Mouse (Mus musculus) megakaryocyte-erythroid progenitor cell, adult 5-6 weeks (primary cell): ENCODE measurements around the gene Appl2. TPM values are rescaled to one million over a fixed set of nuclear protein-coding genes. Genes with fewer than 3 reads are reported as not detected.
A peak's percentile ranks its signal among the peaks of the same experiment; 100 is the strongest.

Experiments
- ATAC-seq: replicated peaks from 2 replicates; pipeline ENCODE4 v1.8.0; 2016; ENCODE audit warnings: mild to moderate bottlenecking, inconsistent platforms; ENCODE audit not compliant: severe bottlenecking, poor library complexity, low FRiP score, low TSS enrichment
- total RNA-seq, 2 experiments: library from RNA; stranded (forward) in 1 of 2; stranded (reverse) in 1 of 2; fragments of 200-1000, 215-1000 nt in 1 of 2; fragments of >200 nt in 1 of 2; fragmentation: Nextera tagmentation in 1 of 2; gene quantifications; 2 replicates each; pipeline ENCODE4 v1.2.3; 2014 to 2017

Appl2 gene
- total RNA-seq, 2 experiments from 2014 or later, result 5.4 TPM; not detected in 1

- ATAC-seq, result no peak
Observed at GRCm38 (mm10) chr10:83634461-83634860, 14.1 kb downstream of the Appl2 start.

DNA sequence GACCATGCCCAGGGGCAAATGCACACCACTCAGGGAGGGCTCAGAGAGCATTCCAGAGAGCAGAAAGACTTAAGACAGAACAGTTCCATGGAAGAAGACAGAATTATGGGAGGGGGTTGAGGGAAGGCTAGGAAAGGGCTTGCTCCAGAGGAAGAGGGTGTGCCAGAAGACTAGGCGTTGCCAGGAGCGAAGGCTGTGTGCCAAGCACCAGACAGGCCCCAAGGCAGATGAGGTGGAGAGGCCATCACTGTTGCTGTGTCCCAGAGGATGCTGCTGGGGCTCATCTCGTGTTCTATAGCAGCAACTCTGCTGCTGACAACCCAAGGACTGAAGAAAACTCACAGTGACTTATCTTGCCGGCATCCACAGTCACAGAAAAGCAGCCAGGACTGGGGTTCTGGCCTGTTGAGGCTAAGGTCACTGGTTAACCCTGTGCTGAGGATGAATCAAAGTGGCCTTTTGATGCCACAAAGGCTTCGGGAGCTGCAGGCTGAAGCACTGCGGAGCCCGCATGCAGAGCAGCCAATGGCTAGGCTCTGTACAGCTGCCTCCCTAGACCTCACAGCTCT, 15.6 kb downstream of the Appl2 start:
- no peak for ATAC-seq

- ATAC-seq, result no peak
Observed at GRCm38 (mm10) chr10:83631775-83632174, 16.8 kb downstream of the Appl2 start.

GRCm38 (mm10) chr10:83630899-83631298, 17.6 kb downstream of the Appl2 start:
- no peak for ATAC-seq

DNA sequence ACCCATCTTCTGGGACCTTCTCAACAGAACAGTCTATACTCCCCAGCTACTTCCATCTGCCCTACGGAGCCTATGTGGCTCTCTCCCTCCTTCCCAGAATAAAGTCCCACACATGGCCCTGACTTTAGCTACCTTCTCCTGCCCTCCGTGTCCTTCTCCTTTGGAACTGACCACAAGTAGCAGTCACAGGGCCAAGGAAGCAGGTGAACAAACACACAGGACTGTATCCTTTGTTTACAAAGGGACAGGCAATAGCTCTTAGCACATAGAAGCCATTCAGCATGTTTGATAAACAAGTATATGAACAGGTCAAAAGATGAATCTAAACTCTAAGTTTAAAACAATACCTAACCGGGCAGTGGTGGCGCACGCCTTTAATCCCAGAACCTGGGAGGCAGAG, 18.7 kb downstream of the Appl2 start:
- no peak for ATAC-seq

- no peak for ATAC-seq
Observed at GRCm38 (mm10) chr10:83629190-83629781, 19.3 kb downstream of the Appl2 start.

GRCm38 (mm10) chr10:83628241-83628640, 20.3 kb downstream of the Appl2 start:
- no peak for ATAC-seq

GRCm38 (mm10) chr10:83627113-83627687, 21.3 kb downstream of the Appl2 start:
- ATAC-seq, result no peak

DNA sequence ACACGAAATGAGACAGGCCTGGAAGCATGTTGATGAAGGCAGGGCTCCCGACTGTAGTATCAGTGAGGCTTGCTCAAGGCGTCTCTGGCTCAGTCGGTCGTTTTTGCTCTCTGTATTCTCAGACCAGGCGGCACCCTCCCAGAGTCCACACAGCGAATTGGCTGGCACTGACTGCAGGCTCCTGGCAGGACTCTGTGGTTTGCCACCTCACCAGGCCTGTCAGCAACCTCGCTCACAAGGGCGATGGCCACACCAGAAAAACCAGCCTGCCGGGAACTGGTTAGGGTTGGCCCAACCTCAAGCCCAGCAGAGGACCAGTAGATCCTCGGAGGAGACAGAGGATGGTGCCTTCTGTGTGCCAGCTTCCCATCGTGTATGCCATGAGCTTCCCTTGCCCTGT, 23.7 kb downstream of the Appl2 start:
- ATAC-seq, result no peak

- ATAC-seq, result no peak
Observed at GRCm38 (mm10) chr10:83624065-83624464, 24.5 kb downstream of the Appl2 start.

GRCm38 (mm10) chr10:83620350-83621055, 28.0 kb downstream of the Appl2 start:
- ATAC-seq, result no peak

- no peak for ATAC-seq
Observed at GRCm38 (mm10) chr10:83618819-83619440, 29.6 kb downstream of the Appl2 start.

DNA sequence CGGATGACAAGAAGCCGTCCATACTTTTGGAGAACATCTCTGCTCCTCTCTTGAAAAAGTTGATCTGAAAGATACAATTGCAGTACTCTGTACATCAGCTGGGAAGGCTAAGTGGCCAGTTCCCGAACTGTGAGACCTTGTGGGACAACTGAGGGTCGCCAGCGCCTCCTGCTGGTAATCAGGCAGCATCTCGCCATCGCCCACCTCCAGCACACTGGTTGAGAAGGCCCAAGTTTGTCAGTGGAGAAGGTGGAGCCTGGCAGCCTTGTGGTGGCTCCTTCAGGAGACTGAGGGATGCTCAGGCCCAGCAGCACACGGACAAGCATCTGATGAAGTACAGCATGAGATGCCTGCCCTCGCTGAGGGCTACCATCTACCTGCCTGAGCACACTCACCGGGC, 31.2 kb downstream of the Appl2 start:
- peak; percentile 69 for ATAC-seq

GRCm38 (mm10) chr10:83612648-83613215, 35.8 kb downstream of the Appl2 start:
- ATAC-seq, result no peak

- no peak for ATAC-seq
Observed at GRCm38 (mm10) chr10:83611863-83612262, 36.7 kb downstream of the Appl2 start.

GRCm38 (mm10) chr10:83610518-83610917, 38.0 kb downstream of the Appl2 start:
- no peak for ATAC-seq

- no peak for ATAC-seq
Observed at GRCm38 (mm10) chr10:83608596-83608995, 39.9 kb downstream of the Appl2 start.

GRCm38 (mm10) chr10:83607111-83607510, 41.4 kb downstream of the Appl2 start:
- ATAC-seq, result no peak

DNA sequence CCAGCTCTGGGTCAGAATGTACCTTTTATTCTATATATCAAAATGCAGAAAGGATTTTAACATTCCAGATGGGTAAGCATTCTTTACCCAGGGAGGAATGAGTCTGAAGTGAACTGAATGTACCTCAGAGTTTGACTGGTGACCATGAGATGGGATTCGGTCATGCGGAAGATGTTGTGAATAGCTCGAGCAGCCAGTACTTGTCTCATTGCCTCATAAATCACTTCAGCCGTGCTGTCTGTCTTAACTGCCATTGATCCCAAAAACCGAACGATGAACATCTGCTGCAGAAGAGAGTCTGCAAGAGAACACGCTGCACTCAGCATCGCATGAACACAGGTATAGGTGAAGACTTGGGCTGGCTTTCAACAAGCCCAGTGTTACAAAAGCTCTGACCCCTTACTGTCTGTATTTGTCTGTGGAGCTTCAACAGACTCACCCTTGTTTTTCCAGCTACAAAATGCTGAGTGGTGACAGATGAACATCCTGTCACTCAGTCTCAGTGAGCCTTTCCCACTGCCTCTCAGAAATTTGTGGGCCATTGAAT, 42.8 kb downstream of the Appl2 start:
- no peak for ATAC-seq
